Mouse (Mus musculus): ENCODE measurements around the gene Gm9733. TPM values are rescaled to one million over a fixed set of nuclear protein-coding genes. Genes with fewer than 3 reads are reported as not detected.
"Not testable (repeated sequence)": the region's sequence is repeated elsewhere in the genome, so short reads cannot be mapped to it uniquely, and the experiment has no call there.

Gene Gm9733
- not detected for total RNA-seq (2021)
- long read RNA-seq, experiment 1, result 0 reads
- long read RNA-seq, experiment 2, result 0 reads

GRCm38 (mm10) chr3:15332063-15332462 lies at the start of gene Gm9733:
Gene Gm9733 (minus strand): TSS chr3:15332302.
- no peak for DNase-seq (ENCODE audit: low spot score in 2 of 2)
- H3K27ac ChIP-seq, result no peak within 1 kb of the TSS
- H3K4me3 ChIP-seq, result no peak within 1 kb of the TSS
- no peak for TF ChIP-seq CTCF (conservative IDR thresholded peaks at IDR 0.05)

- not testable (repeated sequence) for H3K4me3 ChIP-seq; H3K27ac ChIP-seq; DNase-seq (ENCODE audit: low spot score in 2 of 2)
Observed at GRCm38 (mm10) chr3:15355690-15356089, 23.6 kb upstream of the Gm9733 start.

- DNase-seq (ENCODE audit: low spot score in 2 of 2); H3K4me3 ChIP-seq; H3K27ac ChIP-seq: not testable (repeated sequence)
Observed at GRCm38 (mm10) chr3:15350318-15350717, 18.2 kb upstream of the Gm9733 start.

GRCm38 (mm10) chr3:15345606-15346005 lies 13.5 kb upstream of the Gm9733 start:
- not testable (repeated sequence) for DNase-seq (ENCODE audit: low spot score in 2 of 2); H3K4me3 ChIP-seq; H3K27ac ChIP-seq

GRCm38 (mm10) chr3:15340287-15340686 lies 8.2 kb upstream of the Gm9733 start:
- H3K27ac ChIP-seq, result no peak overlapping the region
- TF ChIP-seq CTCF (conservative IDR thresholded peaks at IDR 0.05), result no peak
- DNase-seq (ENCODE audit: low spot score in 2 of 2), result no peak
- H3K4me3 ChIP-seq, result no peak overlapping the region

- no peak overlapping the region for H3K27ac ChIP-seq
- DNase-seq (ENCODE audit: low spot score in 2 of 2), result no peak
- TF ChIP-seq CTCF (conservative IDR thresholded peaks at IDR 0.05), result no peak
- H3K4me3 ChIP-seq, result no peak overlapping the region
Observed at GRCm38 (mm10) chr3:15334182-15334581, 2.1 kb upstream of the Gm9733 start.

GRCm38 (mm10) chr3:15331545-15331944 lies 557 bp downstream of the Gm9733 start:
- DNase-seq (ENCODE audit: low spot score in 2 of 2), result no peak
- no peak overlapping the region for H3K27ac ChIP-seq
- no peak overlapping the region for H3K4me3 ChIP-seq
- TF ChIP-seq CTCF (conservative IDR thresholded peaks at IDR 0.05), result no peak

GRCm38 (mm10) chr3:15329549-15329948 lies 2.6 kb downstream of the Gm9733 start:
- no peak for TF ChIP-seq CTCF (conservative IDR thresholded peaks at IDR 0.05)

GRCm38 (mm10) chr3:15284424-15285328 lies 47.4 kb downstream of the Gm9733 start:
- no peak for TF ChIP-seq CTCF (conservative IDR thresholded peaks at IDR 0.05)
- DNase-seq (ENCODE audit: low spot score in 2 of 2), result no peak
- Histone ChIP-seq H3K4me3 (no peak overlapping the region), H3K27ac (no peak overlapping the region)

More at GRCm38 (mm10) chr3:15329549-15329948, 2.6 kb downstream of the Gm9733 start:
- Histone ChIP-seq H3K4me3 (no peak overlapping the region), H3K27ac (no peak overlapping the region)
- no peak for DNase-seq (ENCODE audit: low spot score in 2 of 2)

GRCm38 (mm10) chr3:15275899-15276526 lies 56.1 kb downstream of the Gm9733 start:
- no peak for TF ChIP-seq CTCF (conservative IDR thresholded peaks at IDR 0.05)
- no peak for DNase-seq (ENCODE audit: low spot score in 2 of 2)
- H3K4me3 ChIP-seq, result no peak overlapping the region
- H3K27ac ChIP-seq, result no peak overlapping the region

GRCm38 (mm10) chr3:15264450-15264849 lies 67.7 kb downstream of the Gm9733 start:
- DNase-seq (ENCODE audit: low spot score in 2 of 2), result peak; percentile 3 to 40
- Histone ChIP-seq H3K27ac (no peak overlapping the region), H3K4me3 (no peak overlapping the region)
- peak; percentile 82 for TF ChIP-seq CTCF (conservative IDR thresholded peaks at IDR 0.05)

GRCm38 (mm10) chr3:15255726-15256125 lies 76.4 kb downstream of the Gm9733 start:
- no peak for DNase-seq (ENCODE audit: low spot score in 2 of 2)
- H3K4me3 ChIP-seq, result no peak overlapping the region
- no peak for TF ChIP-seq CTCF (conservative IDR thresholded peaks at IDR 0.05)
- no peak overlapping the region for H3K27ac ChIP-seq

Other genes starting within 250 kb of the Gm9733 start
- gene Sirpb1a, start 94.2 kb upstream of the Gm9733 start, total RNA-seq (2021), result not detected
- not detected for gene Sirpb1b, start 242.8 kb upstream of the Gm9733 start, total RNA-seq (2021)